Mouse (Mus musculus): Measurements from ENCODE around the gene Nit2. TPM values are rescaled to one million over a fixed set of nuclear protein-coding genes. Genes with fewer than 3 reads are reported as not detected.

The Nit2 gene
- total and polyA plus RNA-seq, 2 experiments from 2014 or later, result 40.3 to 54.1 TPM

- ATAC-seq (ENCODE audit: insufficient read depth, low read depth) (no peak), DNase-seq (ENCODE audit: low spot score) (no peak)
- Histone ChIP-seq H3K4me3 (ENCODE audit: low read depth, low read length) (no peak overlapping the region), H3K4me2 (ENCODE audit: low read depth, low read length) (no peak overlapping the region), H3K4me1 (ENCODE audit: control insufficient read depth, insufficient read depth) (no peaks in the 10 kb centered on the region), H3K27ac (ENCODE audit: low read depth) (no peak overlapping the region), H3K27me3 (ENCODE audit: control insufficient read depth, insufficient read depth, low read length) (no peaks in the 10 kb centered on the region), H3K9me3 (replicated peaks; ENCODE audit: control insufficient read depth, low read length) (no peaks in the 10 kb centered on the region), H3K9ac (replicated peaks; ENCODE audit: low read depth, low read length) (no peak overlapping the region), H3K36me3 (replicated peaks; ENCODE audit: control insufficient read depth, insufficient read depth, low read length) (peaks cover 41% of the 10 kb centered on the region)
- WGBS, result 88% methylated on average over 6 of the region's 6 CpGs
- TF ChIP-seq EP300 (IDR thresholded peaks at IDR 0.05; ENCODE audit: low read depth) (no peak), CTCF (IDR thresholded peaks at IDR 0.05; ENCODE audit: low read depth) (no peak)
Observed at GRCm38 (mm10) chr16:57171570-57171969, 4.4 kb upstream of the Nit2 start.

- Histone ChIP-seq H3K4me2 (ENCODE audit: low read depth, low read length) (no peak overlapping the region), H3K4me1 (ENCODE audit: control insufficient read depth, insufficient read depth) (no peaks in the 10 kb centered on the region), H3K9ac (replicated peaks; ENCODE audit: low read depth, low read length) (no peak overlapping the region), H3K27ac (ENCODE audit: low read depth) (no peak overlapping the region), H3K4me3 (ENCODE audit: low read depth, low read length) (no peak overlapping the region), H3K36me3 (replicated peaks; ENCODE audit: control insufficient read depth, insufficient read depth, low read length) (peaks cover 37% of the 10 kb centered on the region), H3K27me3 (ENCODE audit: control insufficient read depth, insufficient read depth, low read length) (no peaks in the 10 kb centered on the region), H3K9me3 (replicated peaks; ENCODE audit: control insufficient read depth, low read length) (no peaks in the 10 kb centered on the region)
- 86% methylated on average over 8 of the region's 8 CpGs for WGBS
- no peak for TF ChIP-seq EP300 (IDR thresholded peaks at IDR 0.05; ENCODE audit: low read depth)
- ATAC-seq (ENCODE audit: insufficient read depth, low read depth), result no peak
- no peak for DNase-seq (ENCODE audit: low spot score)
Observed at GRCm38 (mm10) chr16:57171161-57171560, 4.0 kb upstream of the Nit2 start.

GRCm38 (mm10) chr16:57168236-57168635, 1.1 kb upstream of the Nit2 start:
- Histone ChIP-seq H3K9me3 (replicated peaks; ENCODE audit: control insufficient read depth, low read length) (no peaks in the 10 kb centered on the region), H3K4me3 (ENCODE audit: low read depth, low read length) (no peak overlapping the region), H3K27ac (ENCODE audit: low read depth) (no peak overlapping the region), H3K36me3 (replicated peaks; ENCODE audit: control insufficient read depth, insufficient read depth, low read length) (peaks cover 34% of the 10 kb centered on the region), H3K4me2 (ENCODE audit: low read depth, low read length) (no peak overlapping the region), H3K27me3 (ENCODE audit: control insufficient read depth, insufficient read depth, low read length) (no peaks in the 10 kb centered on the region), H3K9ac (replicated peaks; ENCODE audit: low read depth, low read length) (no peak overlapping the region), H3K4me1 (ENCODE audit: control insufficient read depth, insufficient read depth) (no peaks in the 10 kb centered on the region)
- DNase-seq (ENCODE audit: low spot score) (no peak), ATAC-seq (ENCODE audit: insufficient read depth, low read depth) (no peak)
- no peak for TF ChIP-seq CTCF (IDR thresholded peaks at IDR 0.05; ENCODE audit: low read depth)
- 74% methylated on average over 4 of the region's 4 CpGs for WGBS

GRCm38 (mm10) chr16:57167514-57167912, 372 bp upstream of the Nit2 start:
- no peak for TF ChIP-seq CTCF (IDR thresholded peaks at IDR 0.05; ENCODE audit: low read depth)
- TF ChIP-seq EP300 (IDR thresholded peaks at IDR 0.05; ENCODE audit: low read depth), result no peak

GRCm38 (mm10) chr16:57166086-57166485, 1.1 kb downstream of the Nit2 start:
- Histone ChIP-seq H3K4me1 (ENCODE audit: control insufficient read depth, insufficient read depth) (no peaks in the 10 kb centered on the region), H3K36me3 (replicated peaks; ENCODE audit: control insufficient read depth, insufficient read depth, low read length) (peaks cover 26% of the 10 kb centered on the region), H3K9me3 (replicated peaks; ENCODE audit: control insufficient read depth, low read length) (no peaks in the 10 kb centered on the region), H3K9ac (replicated peaks; ENCODE audit: low read depth, low read length) (peak overlapping the region; percentile 75; the same call in 1 of the 2 replicates), H3K27ac (ENCODE audit: low read depth) (no peak overlapping the region; the same call in 1 of the 2 replicates), H3K27me3 (ENCODE audit: control insufficient read depth, insufficient read depth, low read length) (no peaks in the 10 kb centered on the region), H3K4me2 (ENCODE audit: low read depth, low read length) (peak overlapping the region; percentile 86), H3K4me3 (ENCODE audit: low read depth, low read length) (peak overlapping the region; percentile 78; the same call in 1 of the 2 replicates)
- no peak for ATAC-seq (ENCODE audit: insufficient read depth, low read depth)
- 66% methylated on average over 6 of the region's 6 CpGs for WGBS
- TF ChIP-seq EP300 (IDR thresholded peaks at IDR 0.05; ENCODE audit: low read depth) (no peak), CTCF (IDR thresholded peaks at IDR 0.05; ENCODE audit: low read depth) (no peak)
- DNase-seq (ENCODE audit: low spot score), result no peak

More at GRCm38 (mm10) chr16:57167514-57167912, 372 bp upstream of the Nit2 start:
- Histone ChIP-seq H3K9ac (replicated peaks; ENCODE audit: low read depth, low read length) (peak overlapping the region; percentile 75), H3K9me3 (replicated peaks; ENCODE audit: control insufficient read depth, low read length) (no peaks in the 10 kb centered on the region), H3K4me1 (ENCODE audit: control insufficient read depth, insufficient read depth) (no peaks in the 10 kb centered on the region), H3K27ac (ENCODE audit: low read depth) (peak overlapping the region; percentile 92), H3K36me3 (replicated peaks; ENCODE audit: control insufficient read depth, insufficient read depth, low read length) (peaks cover 35% of the 10 kb centered on the region), H3K4me2 (ENCODE audit: low read depth, low read length) (peak overlapping the region; percentile 86), H3K4me3 (ENCODE audit: low read depth, low read length) (peak overlapping the region; percentile 78), H3K27me3 (ENCODE audit: control insufficient read depth, insufficient read depth, low read length) (no peaks in the 10 kb centered on the region)
- 15% methylated on average over 5 of the region's 5 CpGs for WGBS
- ATAC-seq (ENCODE audit: insufficient read depth, low read depth) (no peak), DNase-seq (ENCODE audit: low spot score) (no peak)

- H3K4me1 ChIP-seq (ENCODE audit: control insufficient read depth, insufficient read depth), result no peaks in the 10 kb centered on the region
- H3K4me3 ChIP-seq (ENCODE audit: low read depth, low read length), result no peak overlapping the region
- no peak for ATAC-seq (ENCODE audit: insufficient read depth, low read depth)
- peaks cover 23% of the 10 kb centered on the region for H3K36me3 ChIP-seq (replicated peaks; ENCODE audit: control insufficient read depth, insufficient read depth, low read length)
- WGBS, result 90% methylated on average over 5 of the region's 5 CpGs
- no peak overlapping the region for H3K4me2 ChIP-seq (ENCODE audit: low read depth, low read length)
- H3K27me3 ChIP-seq (ENCODE audit: control insufficient read depth, insufficient read depth, low read length), result no peaks in the 10 kb centered on the region
- no peaks in the 10 kb centered on the region for H3K9me3 ChIP-seq (replicated peaks; ENCODE audit: control insufficient read depth, low read length)
- H3K27ac ChIP-seq (ENCODE audit: low read depth), result no peak overlapping the region
- no peak for DNase-seq (ENCODE audit: low spot score)
- TF ChIP-seq CTCF (IDR thresholded peaks at IDR 0.05; ENCODE audit: low read depth) (no peak), EP300 (IDR thresholded peaks at IDR 0.05; ENCODE audit: low read depth) (no peak)
- H3K9ac ChIP-seq (replicated peaks; ENCODE audit: low read depth, low read length), result no peak overlapping the region
Observed at GRCm38 (mm10) chr16:57165157-57165556, 2.0 kb downstream of the Nit2 start.

Measured in heart, postnatal 0 days (tissue).